Mouse (Mus musculus) embryo, embryonic 11 days (tissue): ENCODE results near the gene Max.

Experiments used
- DNase-seq: peaks from one replicate; pipeline ENCODE4 v3.0.0-alpha.2; 2015

The Max gene

DNA sequence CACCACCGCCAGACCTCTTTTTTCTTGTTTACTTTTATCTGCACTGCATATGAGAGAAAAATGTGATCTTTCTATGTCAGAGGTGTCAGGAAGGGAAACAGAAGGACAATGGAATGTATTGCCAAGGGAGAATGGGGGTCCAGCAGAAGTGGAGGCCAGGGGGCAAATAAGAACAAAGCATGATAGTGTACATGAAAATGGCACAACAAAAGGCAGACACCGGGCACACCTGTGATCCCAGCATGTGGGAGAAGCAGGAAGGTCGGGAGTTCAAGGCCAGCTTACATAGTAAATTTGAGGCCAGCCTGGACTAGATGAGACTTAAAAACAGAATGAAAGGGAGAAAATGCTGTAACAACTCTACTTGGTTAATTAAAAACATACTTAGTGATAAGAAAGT lies 43.1 kb downstream of the Max start:
- DNase-seq = no peak

DNA sequence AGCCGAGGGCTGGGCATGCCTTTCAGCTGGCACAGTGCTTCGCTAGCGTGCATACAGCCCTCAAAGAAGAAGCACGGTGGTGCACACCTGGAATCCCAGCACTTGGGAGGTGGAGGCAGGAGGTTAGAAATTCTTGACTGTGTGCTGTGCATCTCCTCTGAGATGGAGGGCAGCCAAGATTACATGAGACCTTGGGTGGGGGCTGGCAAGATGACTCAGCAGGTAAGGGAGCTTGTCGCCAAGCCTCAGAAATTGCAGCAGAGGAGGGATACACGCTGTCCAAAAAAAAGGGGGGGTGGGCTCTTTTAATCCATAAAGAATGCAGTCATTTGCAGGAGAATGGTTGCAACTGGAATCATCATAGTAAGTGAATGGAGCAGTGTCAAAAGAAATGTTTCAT lies 43.9 kb downstream of the Max start:
- DNase-seq = no peak

DNA sequence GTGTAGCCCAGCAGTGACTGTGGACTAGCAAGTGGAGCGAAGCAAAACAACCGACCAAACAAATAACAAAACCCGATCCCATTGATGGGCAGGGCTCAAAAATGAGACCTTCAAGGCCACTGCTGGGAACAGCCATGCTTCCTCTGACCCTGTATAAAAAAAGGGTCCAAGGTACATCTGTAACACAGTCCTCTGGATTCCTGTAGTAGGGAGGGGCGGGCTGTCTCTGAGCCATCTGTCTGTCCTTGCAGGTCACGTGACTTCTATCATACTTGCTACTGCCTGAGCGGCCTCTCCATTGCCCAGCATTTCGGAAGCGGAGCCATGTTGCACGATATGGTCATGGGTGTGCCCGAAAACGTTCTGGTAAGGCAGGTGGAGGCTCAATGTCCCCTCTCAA lies 45.8 kb downstream of the Max start:
- no peak for DNase-seq

DNA sequence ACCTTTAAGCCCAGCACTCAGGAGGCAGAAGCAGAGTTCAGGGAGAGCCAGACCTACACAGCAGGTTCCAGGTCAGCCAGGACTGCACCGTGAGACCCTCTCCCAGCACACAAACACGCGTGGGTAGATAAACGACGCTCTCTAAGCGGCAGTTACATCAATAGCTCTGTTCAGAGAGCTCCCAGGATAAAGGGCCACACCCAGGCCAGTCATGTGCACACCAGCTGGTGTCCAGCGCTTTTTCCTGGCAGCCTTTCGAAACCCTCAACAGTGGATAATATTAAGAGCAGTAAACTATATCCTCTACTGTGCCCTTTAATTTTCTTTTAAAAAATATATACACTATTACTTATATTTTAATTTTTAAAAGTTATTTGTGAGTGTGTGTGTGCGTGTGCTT lies 49.8 kb downstream of the Max start:
- no peak for DNase-seq

DNA sequence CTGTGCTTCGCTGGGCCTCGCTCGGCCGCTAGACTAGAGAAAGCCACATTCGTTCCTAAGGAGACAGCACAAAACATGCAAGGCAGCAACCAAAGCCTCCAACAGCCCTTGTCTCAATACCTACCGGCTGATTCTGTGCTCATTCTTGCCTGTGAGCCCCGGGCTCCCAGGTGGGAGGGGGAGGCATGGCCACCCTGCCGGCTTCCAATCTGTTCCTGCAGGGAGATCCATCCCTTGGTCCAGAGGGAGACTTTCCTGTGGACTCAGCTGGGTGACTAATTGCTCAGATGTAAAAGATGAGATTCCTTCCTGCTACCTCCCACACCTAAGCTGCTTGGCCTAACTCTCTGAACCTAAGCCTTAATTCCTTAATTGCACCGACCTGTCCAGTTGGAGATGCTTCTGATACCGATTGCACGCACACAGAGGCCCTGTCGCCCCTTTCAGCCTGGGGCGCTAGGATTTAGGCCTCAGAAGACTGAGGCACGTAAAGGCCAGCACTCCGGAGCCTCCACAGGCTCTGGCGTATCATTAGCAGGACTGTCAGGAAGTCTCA lies 50.8 kb downstream of the Max start:
- DNase-seq = no peak

DNA sequence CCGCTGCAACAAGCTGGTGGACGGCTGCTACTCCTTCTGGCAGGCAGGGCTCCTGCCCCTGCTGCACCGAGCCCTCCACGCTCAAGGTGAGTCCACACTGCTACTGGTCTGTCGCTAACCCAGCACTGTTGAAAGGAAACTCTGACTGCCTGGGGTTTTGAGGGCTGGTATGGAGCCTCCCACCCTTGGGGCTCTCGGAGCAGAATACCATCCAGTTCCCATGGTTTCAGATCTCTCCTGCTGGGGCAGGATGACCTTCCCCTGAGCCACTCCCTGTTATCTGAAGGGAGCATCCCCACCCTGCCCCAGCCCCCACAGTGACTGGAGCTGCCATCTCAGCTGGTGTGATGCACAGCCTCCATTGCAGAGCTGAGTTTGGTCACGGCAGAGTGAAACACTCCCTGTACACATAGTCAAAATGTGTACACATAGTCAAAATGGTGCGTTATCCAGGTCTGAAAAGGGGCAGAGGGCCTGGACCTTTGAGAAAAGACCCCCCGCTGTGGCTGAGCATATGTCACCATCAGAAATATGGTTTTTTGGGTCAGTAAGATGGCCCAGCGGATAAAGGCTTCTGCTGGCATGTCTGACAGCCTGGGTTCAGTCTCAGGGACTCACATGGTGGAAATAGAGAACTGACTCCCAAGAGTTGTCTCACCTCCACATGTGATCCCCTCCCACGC lies 51.6 kb downstream of the Max start:
- no peak for DNase-seq

DNA sequence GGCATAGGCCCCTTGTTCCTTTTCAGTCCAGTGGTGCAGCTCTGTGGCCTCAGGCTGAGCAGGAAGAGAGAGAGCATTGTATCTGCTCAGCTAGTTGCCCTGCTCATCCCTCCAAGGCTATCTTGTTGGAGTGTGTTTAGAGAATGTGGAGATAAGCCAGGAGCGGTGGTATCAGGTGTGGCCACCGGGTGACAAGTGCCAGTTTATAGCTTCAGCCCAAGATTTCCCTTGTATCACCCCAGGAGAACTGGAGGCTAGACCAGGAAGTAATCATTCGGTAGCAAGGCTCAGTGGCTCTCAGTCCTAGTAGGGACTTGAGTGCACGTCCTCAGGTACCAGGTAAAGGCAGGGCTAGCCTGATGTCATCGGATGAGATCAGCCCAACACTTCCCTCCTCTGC lies 52.8 kb downstream of the Max start:
- no peak for DNase-seq

DNA sequence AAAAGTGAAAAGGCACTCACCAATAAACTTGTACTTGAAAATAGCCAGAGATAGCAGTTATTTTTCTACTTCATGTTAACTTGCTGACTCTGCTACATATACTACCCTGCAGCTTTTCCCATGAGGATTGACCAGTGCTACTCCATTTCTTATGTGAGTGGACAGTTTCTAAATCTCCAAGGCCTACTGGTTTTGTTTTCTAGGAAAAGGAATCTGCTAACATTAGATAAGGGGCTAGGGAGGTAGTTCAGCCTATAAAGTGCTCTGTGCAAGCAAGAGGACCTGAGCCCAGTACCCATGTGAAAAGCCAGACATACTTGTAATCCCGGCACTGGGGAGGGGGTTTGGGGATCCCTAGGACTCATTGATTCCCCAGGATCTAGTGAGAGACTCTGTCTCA lies 55.7 kb downstream of the Max start:
- no peak for DNase-seq

DNA sequence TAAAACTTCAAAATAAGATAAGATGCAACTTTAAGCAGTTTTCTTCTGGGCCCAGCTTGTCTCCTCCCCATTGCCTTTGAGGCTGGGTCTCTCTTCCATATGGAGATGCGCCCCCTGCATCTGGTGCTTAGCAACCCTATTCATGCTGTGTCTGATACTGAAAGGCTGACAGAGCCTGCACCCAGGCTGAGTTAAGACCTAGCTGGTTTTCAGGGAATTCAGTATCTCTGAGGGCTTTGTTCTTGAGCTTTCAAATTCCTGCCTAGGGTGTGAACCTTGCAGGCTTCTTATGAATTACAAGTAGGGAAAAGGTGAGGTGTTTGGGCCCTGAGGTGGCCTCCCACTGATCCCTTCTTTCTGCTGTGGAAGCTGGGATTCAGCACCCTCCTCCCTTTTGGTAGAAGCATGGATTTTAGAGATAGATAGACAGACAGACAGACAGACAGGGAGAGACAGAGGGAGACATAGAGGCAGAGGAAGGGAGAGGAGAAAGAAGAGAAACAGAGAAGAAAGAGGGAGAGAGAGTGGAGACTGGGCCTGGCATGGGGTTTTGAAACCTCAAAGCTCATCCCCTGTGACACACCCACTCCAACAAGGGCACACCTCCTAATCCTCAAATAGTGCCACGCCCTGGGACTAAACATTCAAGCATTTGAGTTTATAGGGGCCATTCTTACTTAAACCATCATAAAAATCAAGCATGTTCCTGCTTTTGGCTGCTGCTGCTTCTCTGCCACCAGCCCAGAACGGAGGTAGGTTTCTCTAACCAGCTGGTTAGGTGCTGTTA lies 60.3 kb downstream of the Max start:
- no peak for DNase-seq

DNA sequence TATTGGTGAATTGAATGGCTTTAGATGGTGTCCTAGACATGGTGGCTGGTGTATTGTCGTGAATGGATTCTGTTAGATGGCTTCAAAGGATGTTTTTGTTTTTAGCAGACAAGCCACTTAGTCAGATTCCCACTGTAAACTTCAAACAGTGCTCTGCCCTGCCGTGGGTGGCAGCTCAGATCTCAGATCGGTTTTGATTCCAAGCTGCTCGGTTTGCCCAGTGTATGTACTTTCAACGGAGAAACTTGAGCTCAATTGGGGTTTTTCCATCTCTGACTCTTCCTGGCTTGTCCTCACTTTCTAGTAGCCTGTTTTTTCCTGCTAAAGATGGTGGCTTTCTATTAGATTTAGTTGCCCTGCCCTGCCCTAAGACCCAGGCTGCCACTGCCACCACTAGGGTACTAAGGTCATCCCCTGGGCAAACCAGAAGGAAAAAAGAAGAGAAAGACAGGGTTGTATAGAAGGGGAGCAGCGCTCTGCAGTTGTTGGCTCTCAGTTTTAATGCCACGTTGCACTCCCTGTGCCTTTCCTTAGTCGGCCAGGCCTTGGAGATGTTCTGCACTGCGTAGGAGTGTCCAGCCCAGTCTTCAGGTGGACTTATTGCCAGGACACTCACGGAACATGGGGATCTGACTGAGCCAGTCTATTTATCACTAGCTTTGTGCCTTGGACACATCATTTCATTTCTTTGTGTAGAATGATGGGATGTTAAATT lies 62.6 kb downstream of the Max start:
- no peak for DNase-seq

DNA sequence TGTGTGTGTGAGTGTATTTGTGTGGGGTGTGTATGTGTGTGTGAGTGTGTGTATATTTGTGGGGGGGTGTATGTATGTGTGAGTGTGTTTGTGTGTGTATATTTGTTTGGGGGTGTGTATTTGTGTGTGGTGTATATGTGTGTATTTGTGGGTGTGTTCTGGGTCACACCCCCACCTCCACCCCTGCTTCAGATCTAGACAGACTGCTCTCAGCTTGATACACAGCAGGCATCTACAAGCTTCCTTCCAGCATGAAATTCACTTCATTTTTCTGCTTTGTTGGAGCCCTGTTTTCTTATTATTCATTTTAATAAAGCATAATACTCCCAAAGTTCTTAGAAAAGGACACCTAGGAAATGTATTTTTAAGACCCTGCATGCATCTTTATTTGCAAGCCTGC lies 63.9 kb downstream of the Max start:
- DNase-seq = no peak

DNA sequence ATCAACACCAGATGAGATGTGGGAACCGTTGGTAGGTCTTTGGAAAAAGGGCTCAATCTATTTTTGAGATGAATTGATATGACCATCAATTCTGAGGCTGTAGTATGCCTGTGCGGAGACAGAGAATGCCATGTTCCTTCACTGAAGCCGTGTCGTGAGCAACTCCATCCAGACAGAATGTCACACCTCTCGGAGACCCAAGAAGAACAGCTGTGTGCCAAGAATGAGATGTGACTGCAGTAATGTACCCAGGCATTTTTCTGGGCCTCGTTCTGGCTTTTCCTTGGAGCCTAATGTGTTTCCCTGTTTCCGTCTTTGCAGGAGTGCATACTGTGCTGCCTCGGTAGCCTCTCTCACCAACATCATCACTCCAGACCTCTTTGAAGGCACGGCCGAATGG lies 65.0 kb downstream of the Max start:
- no peak for DNase-seq

DNA sequence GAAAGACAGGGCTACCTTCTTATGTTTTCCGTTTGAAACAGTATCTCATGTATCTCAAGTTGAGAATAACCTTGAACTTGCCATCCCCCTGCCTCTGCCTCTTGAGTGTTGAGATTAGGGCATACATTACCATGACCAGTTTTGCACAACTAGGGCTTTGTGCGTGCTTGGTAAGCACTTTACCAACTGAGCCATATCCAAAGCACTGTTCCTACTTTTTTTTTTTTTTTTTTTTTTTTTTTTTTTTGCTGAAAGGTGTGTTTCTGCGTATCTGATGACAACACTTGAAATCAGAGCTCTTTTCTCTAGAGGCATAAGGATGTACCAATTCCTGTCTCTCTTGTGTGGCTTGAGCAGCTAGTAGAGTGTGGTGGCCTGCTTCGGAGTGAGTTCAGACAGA lies 65.4 kb downstream of the Max start:
- no peak for DNase-seq

DNA sequence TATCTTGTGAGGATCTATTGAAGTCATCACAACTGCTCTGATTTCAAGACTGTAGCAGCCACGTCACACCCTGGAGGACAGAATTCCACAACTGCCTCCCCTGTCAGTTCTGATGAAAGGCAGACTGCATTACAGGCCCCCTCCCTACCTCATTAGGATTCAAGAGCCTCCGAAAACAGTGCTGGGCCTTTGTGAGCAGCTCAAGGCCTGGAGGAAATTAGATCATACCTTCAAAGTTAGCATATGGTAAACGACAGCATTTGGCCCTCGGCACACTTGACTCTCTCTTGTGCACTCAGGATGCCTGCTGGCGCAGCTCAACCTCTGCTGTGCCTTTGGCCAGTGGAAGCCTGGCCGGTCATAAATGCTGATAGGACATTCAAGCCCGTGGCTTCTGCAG lies 66.2 kb downstream of the Max start:
- peak; percentile 43 for DNase-seq

DNA sequence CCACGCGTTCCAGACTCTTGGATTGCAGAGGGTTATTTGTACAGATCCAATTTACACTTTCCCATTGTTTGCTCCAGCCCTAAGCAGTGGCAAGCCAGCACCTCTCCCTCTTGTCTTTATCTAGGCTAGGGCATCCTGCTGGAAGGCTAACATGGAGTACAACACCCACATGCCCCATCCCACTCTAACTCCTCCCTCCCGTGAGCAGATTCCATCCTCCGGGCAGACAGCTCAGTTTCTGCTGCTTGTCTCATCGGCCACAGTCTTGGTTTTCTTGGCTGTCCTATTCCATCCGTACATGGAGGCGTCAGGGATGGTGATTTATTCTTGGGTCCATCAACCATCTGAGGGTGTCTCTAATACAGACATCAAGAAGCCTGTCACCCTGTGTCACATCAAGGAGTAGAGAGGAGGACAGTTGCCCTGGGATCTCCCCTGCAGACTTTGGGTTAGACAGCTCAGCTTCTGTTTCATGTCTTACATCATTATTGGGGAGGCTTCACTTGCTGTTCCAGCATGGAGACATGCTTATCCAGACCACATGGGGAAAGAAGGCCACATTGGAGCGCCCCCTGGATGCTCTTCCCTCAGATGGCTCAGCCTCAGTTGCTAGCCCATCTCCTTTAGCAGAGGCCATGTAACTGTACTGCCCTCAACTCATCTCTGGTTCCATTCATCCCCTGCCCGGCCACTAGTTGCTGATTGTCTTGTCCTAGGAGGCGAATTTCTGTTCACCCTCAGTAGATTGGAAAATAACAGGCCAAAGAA lies 67.0 kb downstream of the Max start:
- no peak for DNase-seq

DNA sequence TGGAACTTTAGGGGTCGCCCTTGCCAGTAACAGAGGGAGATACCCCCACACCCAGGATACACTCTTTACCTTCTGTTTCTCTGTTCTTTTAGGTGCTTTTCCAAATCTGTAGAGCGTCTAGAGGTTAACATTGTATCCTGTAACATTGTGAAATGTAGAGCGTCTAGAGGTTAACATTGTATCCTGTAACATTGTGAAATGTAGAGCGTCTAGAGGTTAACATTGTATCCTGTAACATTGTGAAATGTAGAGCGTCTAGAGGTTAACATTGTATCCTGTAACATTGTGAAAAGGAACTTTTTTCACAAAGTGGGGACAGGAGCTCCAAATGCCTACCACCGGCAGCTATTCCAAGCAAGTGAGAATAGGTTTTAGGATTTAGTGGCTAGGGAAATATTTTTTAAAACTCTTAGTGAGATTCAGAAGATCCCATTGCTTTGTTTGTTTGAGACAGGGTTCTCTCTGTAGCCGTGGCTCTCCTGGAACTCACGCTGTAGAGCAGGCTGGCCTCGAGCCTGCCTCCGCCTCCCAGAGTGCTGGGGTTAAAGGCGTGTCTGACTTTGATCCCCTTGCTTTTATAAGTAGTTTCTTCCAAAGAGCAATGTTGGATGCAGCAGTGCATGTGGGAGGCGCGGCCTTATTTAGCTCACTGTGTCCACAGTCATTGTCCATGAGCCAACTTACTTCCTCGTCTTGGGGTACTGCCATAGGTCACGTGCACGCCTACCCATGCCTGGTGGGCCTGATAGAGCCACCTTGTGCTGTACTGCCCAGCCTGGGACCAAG lies 68.9 kb downstream of the Max start:
- DNase-seq = no peak

DNA sequence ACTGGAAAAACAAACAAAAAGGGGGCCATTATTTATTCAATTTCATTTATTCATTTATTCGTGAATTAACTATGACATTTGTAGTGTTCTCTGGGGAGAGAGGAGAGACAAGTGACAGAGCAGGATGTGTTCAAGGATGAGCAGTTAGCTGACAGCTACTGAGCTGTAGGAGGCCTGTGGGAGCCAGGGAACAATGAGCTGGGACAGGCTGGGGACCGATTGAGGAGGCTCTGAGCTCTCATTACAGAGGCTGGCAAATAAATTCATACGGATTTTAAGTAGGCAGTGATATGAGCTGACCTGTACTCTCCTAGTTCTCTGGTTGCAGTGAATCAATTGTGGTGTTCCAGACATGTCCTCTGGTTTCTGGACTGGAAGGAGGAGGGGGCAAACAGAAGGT lies 70.8 kb downstream of the Max start:
- no peak for DNase-seq

DNA sequence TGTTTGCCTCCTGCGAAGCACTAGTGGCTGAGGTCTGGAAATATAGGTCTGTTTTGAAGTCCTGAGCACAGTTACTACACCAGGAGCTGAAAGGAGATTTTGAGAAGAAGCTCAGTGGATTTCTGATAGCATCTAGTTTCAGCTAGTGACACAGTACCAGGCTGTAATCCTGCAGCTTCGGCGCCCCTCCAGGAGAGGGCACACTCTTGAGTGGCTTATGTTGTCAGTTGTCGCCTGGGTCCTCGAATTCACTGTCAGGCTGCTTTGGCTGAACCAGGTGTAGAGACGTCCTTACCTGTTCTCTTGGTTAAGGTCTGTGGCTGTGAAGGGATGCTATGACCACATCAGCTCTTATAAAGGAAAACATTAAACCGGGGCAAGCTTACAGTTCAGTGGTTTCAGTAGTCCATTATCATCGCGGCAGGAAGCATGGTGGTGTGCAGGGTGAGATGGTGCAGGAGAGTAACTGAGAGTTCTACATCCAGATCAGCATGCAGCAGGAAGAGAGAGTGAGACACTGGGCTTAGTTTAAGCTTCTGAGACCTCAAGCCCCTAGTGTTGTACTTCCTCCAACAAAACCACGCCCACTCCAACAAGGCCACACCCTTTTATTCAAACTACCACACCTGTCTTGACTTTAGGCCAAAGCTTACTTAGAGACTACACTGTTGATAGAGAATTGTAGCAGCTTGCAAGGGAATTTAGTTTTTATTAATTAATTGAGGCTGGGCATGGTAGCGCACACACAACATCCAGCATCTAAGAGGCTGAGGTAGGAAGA lies 72.4 kb downstream of the Max start:
- no peak for DNase-seq

DNA sequence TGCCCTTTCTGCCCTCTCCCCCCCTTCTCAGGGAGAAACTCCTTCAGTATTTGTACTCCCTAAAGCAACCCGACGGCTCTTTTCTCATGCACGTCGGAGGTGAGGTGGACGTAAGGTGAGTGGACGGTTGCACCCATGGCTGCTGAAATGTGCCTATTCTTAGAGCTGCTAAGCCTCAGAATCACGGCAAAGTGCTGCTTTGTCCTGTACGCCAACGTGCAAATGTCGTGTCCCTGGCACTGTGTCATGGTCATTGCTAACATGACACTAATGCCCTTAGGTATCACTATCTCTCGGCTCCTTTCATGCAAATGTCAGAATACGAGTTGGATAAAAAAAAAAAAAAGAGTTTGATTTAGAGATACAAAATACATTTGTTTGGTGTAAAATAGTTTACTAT lies 74.1 kb downstream of the Max start:
- no peak for DNase-seq
